Mouse (Mus musculus): ENCODE measurements around the gene Cdk14. TPM values are rescaled to one million over a fixed set of nuclear protein-coding genes. Genes with fewer than 3 reads are reported as not detected.
A peak's percentile ranks its signal among the peaks of the same experiment; 100 is the strongest.
"Not testable (repeated sequence)": the region's sequence is repeated elsewhere in the genome, so short reads cannot be mapped to it uniquely, and the experiment has no call there.

Gene Cdk14
- polyA plus RNA-seq, 1 experiment from 2014 or later: 6.9 TPM

- DNase-seq (ENCODE audit: low spot score) (no peak), ATAC-seq (replicated peaks; ENCODE audit: low FRiP score) (no peak; the same call in 1 of the 2 replicates)
- H3K4me3 ChIP-seq (ENCODE audit: low read depth, low read length): no peak overlapping the region
- no peak overlapping the region for H3K27ac ChIP-seq (ENCODE audit: low read depth, low read length)
- H3K27me3 ChIP-seq (replicated peaks; ENCODE audit: control insufficient read depth, insufficient read depth, low read length): no peaks in the 10 kb centered on the region
- no peak overlapping the region for H3K4me2 ChIP-seq
- peaks cover 7% of the 10 kb centered on the region; the same call in 1 of the 2 replicates for H3K4me1 ChIP-seq (replicated peaks; ENCODE audit: control insufficient read depth, insufficient read depth, low read length)
- no peak overlapping the region for H3K9ac ChIP-seq (ENCODE audit: low read depth, low read length)
- 63% methylated on average over 8 of the region's 8 CpGs for WGBS
- H3K36me3 ChIP-seq (ENCODE audit: control insufficient read depth, insufficient read depth, low read length): no peaks in the 10 kb centered on the region
- H3K9me3 ChIP-seq (ENCODE audit: control insufficient read depth, low read length): no peaks in the 10 kb centered on the region
These were observed 78.5 kb downstream of the Cdk14 start for GRCm38 (mm10) chr5:5341611-5342010.

- no peak overlapping the region for H3K4me3 ChIP-seq (ENCODE audit: low read depth, low read length)
- H3K9ac ChIP-seq (ENCODE audit: low read depth, low read length): no peak overlapping the region
- no peak overlapping the region for H3K27ac ChIP-seq (ENCODE audit: low read depth, low read length)
- H3K4me2 ChIP-seq: no peak overlapping the region
- H3K27me3 ChIP-seq (replicated peaks; ENCODE audit: control insufficient read depth, insufficient read depth, low read length): no peaks in the 10 kb centered on the region
- WGBS: 67% methylated on average over 8 of the region's 8 CpGs
- H3K9me3 ChIP-seq (ENCODE audit: control insufficient read depth, low read length): no peaks in the 10 kb centered on the region
- H3K36me3 ChIP-seq (ENCODE audit: control insufficient read depth, insufficient read depth, low read length): no peaks in the 10 kb centered on the region
- ATAC-seq (replicated peaks; ENCODE audit: low FRiP score): no peak
- no peaks in the 10 kb centered on the region for H3K4me1 ChIP-seq (replicated peaks; ENCODE audit: control insufficient read depth, insufficient read depth, low read length)
- DNase-seq (ENCODE audit: low spot score): no peak
These were observed 86.2 kb downstream of the Cdk14 start for GRCm38 (mm10) chr5:5333916-5334315.

- DNase-seq (ENCODE audit: low spot score) (no peak), ATAC-seq (replicated peaks; ENCODE audit: low FRiP score) (no peak)
- Histone ChIP-seq H3K27me3 (replicated peaks; ENCODE audit: control insufficient read depth, insufficient read depth, low read length) (no peaks in the 10 kb centered on the region), H3K4me2 (no peak overlapping the region), H3K4me3 (ENCODE audit: low read depth, low read length) (no peak overlapping the region), H3K4me1 (replicated peaks; ENCODE audit: control insufficient read depth, insufficient read depth, low read length) (no peaks in the 10 kb centered on the region), H3K9me3 (ENCODE audit: control insufficient read depth, low read length) (no peaks in the 10 kb centered on the region), H3K9ac (ENCODE audit: low read depth, low read length) (no peak overlapping the region), H3K36me3 (ENCODE audit: control insufficient read depth, insufficient read depth, low read length) (no peaks in the 10 kb centered on the region), H3K27ac (ENCODE audit: low read depth, low read length) (no peak overlapping the region)
- 73% methylated on average over 10 of the region's 10 CpGs for WGBS
These were observed 89.1 kb downstream of the Cdk14 start for GRCm38 (mm10) chr5:5330926-5331460.

GRCm38 (mm10) chr5:5329018-5329417 lies 91.1 kb downstream of the Cdk14 start:
- H3K4me1 ChIP-seq (replicated peaks; ENCODE audit: control insufficient read depth, insufficient read depth, low read length); H3K27ac ChIP-seq (ENCODE audit: low read depth, low read length); H3K9me3 ChIP-seq (ENCODE audit: control insufficient read depth, low read length); H3K4me3 ChIP-seq (ENCODE audit: low read depth, low read length); H3K9ac ChIP-seq (ENCODE audit: low read depth, low read length); H3K4me2 ChIP-seq; DNase-seq (ENCODE audit: low spot score); H3K27me3 ChIP-seq (replicated peaks; ENCODE audit: control insufficient read depth, insufficient read depth, low read length); H3K36me3 ChIP-seq (ENCODE audit: control insufficient read depth, insufficient read depth, low read length): not testable (repeated sequence)
- WGBS: 66% methylated on average over 2 of the region's 2 CpGs
- peak; percentile 68 for ATAC-seq (replicated peaks; ENCODE audit: low FRiP score)

GRCm38 (mm10) chr5:5326716-5327115 lies 93.4 kb downstream of the Cdk14 start:
- ATAC-seq (replicated peaks; ENCODE audit: low FRiP score): no peak
- H3K9me3 ChIP-seq (ENCODE audit: control insufficient read depth, low read length): no peaks in the 10 kb centered on the region
- no peaks in the 10 kb centered on the region for H3K4me1 ChIP-seq (replicated peaks; ENCODE audit: control insufficient read depth, insufficient read depth, low read length)

DNA sequence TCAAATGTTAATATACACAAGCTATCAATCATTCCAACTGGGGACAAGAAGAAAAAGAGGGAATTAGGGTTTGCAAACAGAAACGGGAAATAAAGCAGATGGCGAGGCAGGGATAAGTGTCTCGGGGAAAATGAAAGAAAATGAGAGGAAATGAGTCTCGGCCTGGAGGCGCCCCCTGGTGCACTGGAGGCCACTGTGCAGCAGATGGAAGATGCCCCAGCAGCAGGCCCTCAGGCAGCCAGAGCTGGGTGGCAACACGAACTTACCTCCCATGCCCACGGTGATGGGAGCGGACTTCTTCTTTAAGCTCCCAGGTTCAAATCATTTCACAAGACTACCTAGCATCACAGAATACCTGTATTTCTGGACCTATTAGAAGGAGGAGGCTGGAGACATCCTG lies 97.4 kb downstream of the Cdk14 start:
- 84% methylated on average over 8 of the region's 8 CpGs for WGBS
- Histone ChIP-seq H3K9me3 (ENCODE audit: control insufficient read depth, low read length) (no peaks in the 10 kb centered on the region), H3K4me3 (ENCODE audit: low read depth, low read length) (no peak overlapping the region), H3K4me2 (no peak overlapping the region), H3K36me3 (ENCODE audit: control insufficient read depth, insufficient read depth, low read length) (0 out of 2 replicates have a peak, but pooled peaks cover 2% of the 10 kb centered on the region), H3K4me1 (replicated peaks; ENCODE audit: control insufficient read depth, insufficient read depth, low read length) (no peaks in the 10 kb centered on the region; the same call in 1 of the 2 replicates), H3K9ac (ENCODE audit: low read depth, low read length) (no peak overlapping the region), H3K27ac (ENCODE audit: low read depth, low read length) (no peak overlapping the region), H3K27me3 (replicated peaks; ENCODE audit: control insufficient read depth, insufficient read depth, low read length) (no peaks in the 10 kb centered on the region)
- no peak for DNase-seq (ENCODE audit: low spot score)
- no peak for ATAC-seq (replicated peaks; ENCODE audit: low FRiP score)

More at GRCm38 (mm10) chr5:5326716-5327115, 93.4 kb downstream of the Cdk14 start:
- no peak overlapping the region for H3K4me3 ChIP-seq (ENCODE audit: low read depth, low read length)
- 0 out of 2 replicates have a peak, but pooled peaks cover 2% of the 10 kb centered on the region for H3K36me3 ChIP-seq (ENCODE audit: control insufficient read depth, insufficient read depth, low read length)
- 84% methylated on average over 2 of the region's 2 CpGs for WGBS
- no peak overlapping the region for H3K9ac ChIP-seq (ENCODE audit: low read depth, low read length)
- no peak overlapping the region for H3K4me2 ChIP-seq
- H3K27ac ChIP-seq (ENCODE audit: low read depth, low read length): no peak overlapping the region
- DNase-seq (ENCODE audit: low spot score): no peak
- H3K27me3 ChIP-seq (replicated peaks; ENCODE audit: control insufficient read depth, insufficient read depth, low read length): no peaks in the 10 kb centered on the region

- Histone ChIP-seq H3K27ac (ENCODE audit: low read depth, low read length) (no peak overlapping the region), H3K36me3 (ENCODE audit: control insufficient read depth, insufficient read depth, low read length) (0 out of 2 replicates have a peak, but pooled peaks cover 2% of the 10 kb centered on the region), H3K27me3 (replicated peaks; ENCODE audit: control insufficient read depth, insufficient read depth, low read length) (no peaks in the 10 kb centered on the region), H3K4me2 (0 out of 2 replicates have a peak overlapping the region, but pooled peaks have one; percentile 31), H3K4me3 (ENCODE audit: low read depth, low read length) (no peak overlapping the region), H3K9me3 (ENCODE audit: control insufficient read depth, low read length) (no peaks in the 10 kb centered on the region), H3K4me1 (replicated peaks; ENCODE audit: control insufficient read depth, insufficient read depth, low read length) (no peaks in the 10 kb centered on the region; the same call in 1 of the 2 replicates), H3K9ac (ENCODE audit: low read depth, low read length) (no peak overlapping the region)
- WGBS: 80% methylated on average over 2 of the region's 2 CpGs
- ATAC-seq (replicated peaks; ENCODE audit: low FRiP score): no peak
- DNase-seq (ENCODE audit: low spot score): no peak
These were observed 99.5 kb downstream of the Cdk14 start for GRCm38 (mm10) chr5:5320506-5321181.

DNA sequence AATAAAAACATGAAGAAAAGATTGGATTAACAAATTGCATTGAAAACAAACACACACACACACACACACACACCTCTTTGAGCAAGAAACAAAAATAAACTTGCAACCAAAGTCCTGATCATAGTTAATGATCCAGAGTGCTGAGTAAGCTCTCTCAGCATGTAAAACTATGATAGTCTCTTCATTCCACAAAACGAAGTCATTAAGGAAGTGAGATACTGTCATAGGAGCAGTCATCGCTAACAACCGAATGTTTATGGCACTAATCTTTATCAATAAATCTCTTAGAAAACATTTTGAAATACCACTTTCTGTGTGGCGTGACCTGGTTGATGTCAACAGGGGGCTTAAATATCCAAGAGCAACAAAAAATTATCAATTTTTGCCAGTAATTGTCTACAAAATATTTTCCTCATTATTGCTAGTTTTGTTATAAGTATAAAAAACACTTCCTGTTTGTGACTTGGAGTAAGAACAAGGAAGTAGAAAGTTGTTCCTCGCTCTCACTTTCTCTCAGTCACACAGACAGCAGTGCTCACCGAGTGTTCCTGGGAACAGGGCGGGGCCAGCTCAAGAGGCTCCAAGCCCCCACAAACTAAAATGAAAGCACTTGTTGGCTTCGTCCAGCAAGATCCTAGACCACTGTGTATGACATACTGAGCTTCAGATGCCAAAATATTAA lies 100.1 kb downstream of the Cdk14 start:
- ATAC-seq (replicated peaks; ENCODE audit: low FRiP score): 0 out of 2 replicates have a peak, but pooled peaks have one; percentile 47

More for the DNA sequence above, 100.1 kb downstream of the Cdk14 start:
- Histone ChIP-seq H3K4me2 (0 out of 2 replicates have a peak overlapping the region, but pooled peaks have one; percentile 31), H3K9me3 (ENCODE audit: control insufficient read depth, low read length) (no peaks in the 10 kb centered on the region), H3K36me3 (ENCODE audit: control insufficient read depth, insufficient read depth, low read length) (0 out of 2 replicates have a peak, but pooled peaks cover 2% of the 10 kb centered on the region), H3K4me1 (replicated peaks; ENCODE audit: control insufficient read depth, insufficient read depth, low read length) (no peaks in the 10 kb centered on the region; the same call in 1 of the 2 replicates), H3K27me3 (replicated peaks; ENCODE audit: control insufficient read depth, insufficient read depth, low read length) (no peaks in the 10 kb centered on the region), H3K4me3 (ENCODE audit: low read depth, low read length) (no peak overlapping the region), H3K9ac (ENCODE audit: low read depth, low read length) (no peak overlapping the region), H3K27ac (ENCODE audit: low read depth, low read length) (no peak overlapping the region)
- WGBS: 56% methylated on average over 8 of the region's 8 CpGs
- no peak for DNase-seq (ENCODE audit: low spot score)
